Mouse (Mus musculus): ENCODE results near the gene 6430628N08Rik. TPM values are rescaled to one million over a fixed set of nuclear protein-coding genes. Genes with fewer than 3 reads are reported as not detected.

The 6430628N08Rik gene
- not detected in 2 replicates for polyA plus RNA-seq (2014; fragmentation: Nextera tagmentation; extraction: Ambion mirVana)

DNA sequence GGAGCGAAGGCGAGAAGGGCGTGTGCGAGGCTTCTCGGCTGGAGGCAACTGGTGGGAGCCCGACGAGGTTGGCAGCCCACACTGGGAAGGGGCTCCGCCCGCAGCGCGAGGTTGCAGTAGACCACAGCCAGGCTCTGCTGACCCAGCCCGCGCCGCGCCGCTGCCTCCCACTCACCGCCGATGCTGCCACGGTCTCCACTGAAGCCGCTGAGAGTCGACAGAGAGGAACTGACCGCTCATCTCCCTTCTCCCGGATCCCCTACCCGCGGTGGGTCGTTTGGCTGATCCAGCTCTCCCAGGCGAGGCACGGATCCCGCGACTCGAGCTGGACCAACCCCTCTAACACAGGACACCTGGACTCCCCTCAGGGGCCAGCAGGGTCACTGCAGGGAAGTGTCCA, at the start of gene 6430628N08Rik:
TSS of gene 6430628N08Rik (plus strand) at position 113 of the 400 bp plus-strand sequence.
- no peaks in the 10 kb centered on the region for H3K9me3 ChIP-seq (replicated peaks; ENCODE audit: control insufficient read depth, low read length)
- H3K27ac ChIP-seq (ENCODE audit: low read depth, low read length): no peak within 1 kb of the TSS
- peak within 1 kb of the TSS; percentile 17 for H3K4me3 ChIP-seq (ENCODE audit: low read depth, low read length)
- peak within 1 kb of the TSS; percentile 54 for H3K4me2 ChIP-seq (ENCODE audit: low read length)
- peak within 1 kb of the TSS; percentile 35; the same call in 1 of the 2 replicates for H3K9ac ChIP-seq (ENCODE audit: low read length)
- no peaks in the 10 kb centered on the region for H3K36me3 ChIP-seq (ENCODE audit: control insufficient read depth, insufficient read depth, low read length)
- ATAC-seq (no peak), DNase-seq (ENCODE audit: low spot score) (no peak)
- H3K27me3 ChIP-seq (replicated peaks; ENCODE audit: control insufficient read depth, insufficient read depth, low read length): peaks cover 13% of the 10 kb centered on the region
- 1% methylated on average over 30 of the region's 31 CpGs for WGBS
- H3K4me1 ChIP-seq (ENCODE audit: control insufficient read depth, insufficient read depth, low read length): peaks cover 3% of the 10 kb centered on the region; the same call in 1 of the 2 replicates

DNA sequence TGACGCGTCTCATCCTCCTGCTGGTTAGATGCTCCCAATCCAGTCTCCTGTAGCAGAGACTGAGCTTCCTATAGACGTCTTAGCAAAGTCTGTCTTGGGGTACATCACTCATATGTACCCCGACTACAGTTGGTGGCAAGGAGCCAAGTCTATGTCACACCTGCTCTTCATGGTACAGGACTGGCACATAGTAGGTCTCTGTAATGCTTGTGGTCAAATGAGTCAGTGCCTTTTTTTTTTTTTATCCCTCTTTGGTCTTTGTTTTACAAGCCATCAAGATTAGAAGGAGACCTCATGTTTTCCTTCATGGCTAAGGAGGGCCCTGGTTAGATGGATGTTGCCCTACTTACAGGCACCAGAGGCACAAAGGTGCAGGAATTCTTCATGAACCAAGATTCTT, 49.6 kb upstream of the 6430628N08Rik start:
- 95% methylated on average over 4 of the region's 4 CpGs for WGBS
- Histone ChIP-seq H3K4me3 (ENCODE audit: low read depth, low read length) (no peak overlapping the region), H3K4me2 (ENCODE audit: low read length) (no peak overlapping the region), H3K27me3 (replicated peaks; ENCODE audit: control insufficient read depth, insufficient read depth, low read length) (no peaks in the 10 kb centered on the region), H3K36me3 (ENCODE audit: control insufficient read depth, insufficient read depth, low read length) (no peaks in the 10 kb centered on the region), H3K27ac (ENCODE audit: low read depth, low read length) (no peak overlapping the region), H3K9ac (ENCODE audit: low read length) (no peak overlapping the region), H3K4me1 (ENCODE audit: control insufficient read depth, insufficient read depth, low read length) (peaks cover 6% of the 10 kb centered on the region; the same call in 1 of the 2 replicates), H3K9me3 (replicated peaks; ENCODE audit: control insufficient read depth, low read length) (no peaks in the 10 kb centered on the region)
- no peak for DNase-seq (ENCODE audit: low spot score)
- no peak for ATAC-seq

DNA sequence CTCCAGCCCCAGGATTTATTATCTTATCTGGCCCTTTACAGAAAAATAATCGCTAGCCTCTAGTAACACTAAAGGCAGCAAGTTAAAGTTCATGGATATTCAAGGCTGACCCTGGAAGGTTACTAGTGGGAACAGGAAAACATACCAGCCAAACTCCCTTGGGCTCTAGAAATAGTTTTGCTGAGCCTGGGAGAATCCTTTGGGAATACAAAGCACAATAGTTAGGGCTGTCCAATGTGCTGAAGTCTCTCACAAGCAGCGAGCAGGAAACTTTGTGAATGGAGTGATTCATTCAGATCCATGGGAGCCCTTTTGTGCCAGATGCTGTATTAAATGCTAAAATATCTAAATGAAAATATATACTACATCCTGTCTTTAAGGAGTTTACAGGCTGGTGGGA, 43.8 kb upstream of the 6430628N08Rik start:
- 56% methylated on average over 2 of the region's 2 CpGs for WGBS

DNA sequence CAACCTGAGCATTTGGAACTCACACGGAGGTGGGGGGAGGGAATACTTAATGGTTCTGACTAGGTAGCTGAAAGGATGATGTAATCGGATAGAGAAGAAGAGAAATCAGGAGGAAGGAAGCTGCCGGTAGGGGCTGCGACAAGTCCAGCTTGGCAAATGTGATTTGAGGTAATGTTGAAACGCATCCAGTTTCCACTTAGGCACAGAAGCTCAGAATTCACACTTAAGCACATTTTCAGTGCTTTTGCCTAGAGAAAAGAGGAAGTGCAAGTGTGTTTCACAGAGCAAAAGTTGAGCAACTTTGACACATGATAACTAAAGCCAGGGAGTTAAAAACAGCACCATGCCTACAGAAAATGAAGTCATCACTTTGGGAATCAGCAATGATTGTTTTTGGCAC, 43.1 kb upstream of the 6430628N08Rik start:
- no peak overlapping the region for H3K27ac ChIP-seq (ENCODE audit: low read depth, low read length)
- H3K4me1 ChIP-seq (ENCODE audit: control insufficient read depth, insufficient read depth, low read length): no peaks in the 10 kb centered on the region; the same call in 1 of the 2 replicates

More for the DNA sequence above, 43.8 kb upstream of the 6430628N08Rik start:
- Histone ChIP-seq H3K27ac (ENCODE audit: low read depth, low read length) (no peak overlapping the region), H3K27me3 (replicated peaks; ENCODE audit: control insufficient read depth, insufficient read depth, low read length) (no peaks in the 10 kb centered on the region), H3K4me2 (ENCODE audit: low read length) (no peak overlapping the region), H3K9ac (ENCODE audit: low read length) (no peak overlapping the region), H3K4me3 (ENCODE audit: low read depth, low read length) (no peak overlapping the region), H3K36me3 (ENCODE audit: control insufficient read depth, insufficient read depth, low read length) (peaks cover 13% of the 10 kb centered on the region), H3K9me3 (replicated peaks; ENCODE audit: control insufficient read depth, low read length) (no peaks in the 10 kb centered on the region), H3K4me1 (ENCODE audit: control insufficient read depth, insufficient read depth, low read length) (no peaks in the 10 kb centered on the region; the same call in 1 of the 2 replicates)
- DNase-seq (ENCODE audit: low spot score) (no peak), ATAC-seq (no peak)

DNA sequence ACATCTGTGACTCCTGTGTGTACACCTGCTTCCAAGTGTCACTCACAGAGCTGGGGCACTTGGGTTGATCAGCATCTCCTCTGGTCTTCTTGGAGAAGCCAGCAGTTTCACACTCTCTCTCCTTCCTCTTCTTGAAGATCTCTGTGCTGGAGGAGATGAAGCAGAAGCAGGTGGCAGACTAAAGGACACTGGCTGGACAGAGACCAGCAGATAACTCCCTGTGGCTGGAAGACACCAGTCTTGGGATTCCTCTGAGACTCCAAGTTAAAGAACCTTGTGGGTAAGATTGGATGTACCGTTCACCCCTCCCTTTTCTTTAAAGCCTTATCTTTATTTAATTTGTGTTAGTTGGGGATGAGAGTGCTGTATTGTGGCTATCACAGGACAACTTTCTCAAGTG, 42.4 kb upstream of the 6430628N08Rik start:
- Histone ChIP-seq H3K9ac (ENCODE audit: low read length) (no peak overlapping the region), H3K27me3 (replicated peaks; ENCODE audit: control insufficient read depth, insufficient read depth, low read length) (no peaks in the 10 kb centered on the region), H3K9me3 (replicated peaks; ENCODE audit: control insufficient read depth, low read length) (no peaks in the 10 kb centered on the region), H3K4me1 (ENCODE audit: control insufficient read depth, insufficient read depth, low read length) (no peaks in the 10 kb centered on the region; the same call in 1 of the 2 replicates), H3K36me3 (ENCODE audit: control insufficient read depth, insufficient read depth, low read length) (peaks cover 17% of the 10 kb centered on the region), H3K27ac (ENCODE audit: low read depth, low read length) (no peak overlapping the region), H3K4me2 (ENCODE audit: low read length) (no peak overlapping the region), H3K4me3 (ENCODE audit: low read depth, low read length) (no peak overlapping the region)
- 92% methylated on average over 1 of the region's 1 CpGs for WGBS
- ATAC-seq (no peak), DNase-seq (ENCODE audit: low spot score) (no peak)

More for the DNA sequence above, 43.1 kb upstream of the 6430628N08Rik start:
- no peak overlapping the region for H3K9ac ChIP-seq (ENCODE audit: low read length)
- ATAC-seq: no peak
- H3K9me3 ChIP-seq (replicated peaks; ENCODE audit: control insufficient read depth, low read length): no peaks in the 10 kb centered on the region
- 32% methylated on average over 5 of the region's 5 CpGs for WGBS
- H3K4me2 ChIP-seq (ENCODE audit: low read length): no peak overlapping the region
- peaks cover 17% of the 10 kb centered on the region for H3K36me3 ChIP-seq (ENCODE audit: control insufficient read depth, insufficient read depth, low read length)
- H3K4me3 ChIP-seq (ENCODE audit: low read depth, low read length): no peak overlapping the region
- DNase-seq (ENCODE audit: low spot score): peak; percentile 50
- no peaks in the 10 kb centered on the region for H3K27me3 ChIP-seq (replicated peaks; ENCODE audit: control insufficient read depth, insufficient read depth, low read length)

DNA sequence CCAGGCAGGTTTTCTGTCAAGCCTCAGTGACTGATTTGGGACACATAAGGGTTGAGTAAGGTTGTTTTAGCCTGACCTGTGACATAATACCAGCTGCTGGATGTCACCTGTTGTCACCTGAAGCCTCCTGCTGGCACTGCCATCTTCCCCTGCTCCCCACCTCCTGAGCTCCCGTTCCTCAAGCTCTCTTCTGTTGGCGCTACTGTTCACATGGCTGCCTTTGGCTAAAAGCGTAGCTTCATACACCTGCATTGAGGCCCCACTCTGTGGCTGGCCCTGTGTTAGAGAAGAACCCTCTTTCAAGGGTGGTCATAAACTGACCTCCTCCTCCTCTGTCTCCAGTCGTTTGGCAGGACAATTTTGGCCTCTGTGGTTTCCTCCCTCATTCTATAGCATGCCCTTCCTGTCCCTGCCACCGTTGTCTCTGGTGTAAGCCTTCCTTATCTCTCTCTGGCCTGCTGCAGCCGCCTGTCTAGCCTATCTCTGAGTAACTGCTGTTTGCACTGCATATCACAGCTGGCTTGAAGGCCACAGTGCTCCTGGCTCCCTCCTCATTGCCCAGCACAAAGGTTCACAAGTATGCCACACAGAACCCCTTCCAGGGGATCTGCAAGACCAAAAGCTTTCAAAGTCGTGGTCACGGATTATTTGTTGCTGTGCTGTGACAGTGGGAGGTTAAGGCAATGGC, 41.3 kb upstream of the 6430628N08Rik start:
- Histone ChIP-seq H3K9me3 (replicated peaks; ENCODE audit: control insufficient read depth, low read length) (no peaks in the 10 kb centered on the region), H3K4me2 (ENCODE audit: low read length) (no peak overlapping the region), H3K36me3 (ENCODE audit: control insufficient read depth, insufficient read depth, low read length) (peaks cover 17% of the 10 kb centered on the region), H3K27me3 (replicated peaks; ENCODE audit: control insufficient read depth, insufficient read depth, low read length) (no peaks in the 10 kb centered on the region), H3K4me1 (ENCODE audit: control insufficient read depth, insufficient read depth, low read length) (no peaks in the 10 kb centered on the region; the same call in 1 of the 2 replicates), H3K4me3 (ENCODE audit: low read depth, low read length) (no peak overlapping the region), H3K27ac (ENCODE audit: low read depth, low read length) (no peak overlapping the region), H3K9ac (ENCODE audit: low read length) (no peak overlapping the region)
- WGBS: 81% methylated on average over 8 of the region's 8 CpGs
- no peak for ATAC-seq
- DNase-seq (ENCODE audit: low spot score): no peak

DNA sequence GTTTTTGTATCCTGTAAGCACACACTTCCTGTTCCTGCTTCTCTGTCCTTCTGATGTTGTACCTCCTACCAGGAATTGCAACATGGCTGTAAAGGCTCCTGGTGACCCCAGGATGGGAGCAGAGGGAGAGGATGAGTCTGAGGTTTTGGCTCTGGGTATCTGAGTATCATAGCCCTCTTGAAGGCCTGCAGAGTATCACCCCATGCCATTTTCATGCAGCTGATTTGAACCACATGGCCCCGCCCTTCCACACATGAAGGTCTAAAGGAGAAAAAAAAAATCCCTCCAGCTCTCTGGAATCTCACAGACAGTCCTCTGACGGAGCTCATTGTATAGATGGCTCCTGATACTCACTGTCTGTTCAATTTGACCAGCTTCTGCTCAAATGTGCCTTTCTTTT, 40.4 kb upstream of the 6430628N08Rik start:
- no peak for DNase-seq (ENCODE audit: low spot score)
- H3K9ac ChIP-seq (ENCODE audit: low read length): no peak overlapping the region
- H3K27ac ChIP-seq (ENCODE audit: low read depth, low read length): no peak overlapping the region
- peaks cover 3% of the 10 kb centered on the region for H3K4me1 ChIP-seq (ENCODE audit: control insufficient read depth, insufficient read depth, low read length)
- 87% methylated on average over 2 of the region's 2 CpGs for WGBS
- no peak overlapping the region for H3K4me3 ChIP-seq (ENCODE audit: low read depth, low read length)
- no peak overlapping the region for H3K4me2 ChIP-seq (ENCODE audit: low read length)
- no peaks in the 10 kb centered on the region for H3K27me3 ChIP-seq (replicated peaks; ENCODE audit: control insufficient read depth, insufficient read depth, low read length)
- no peaks in the 10 kb centered on the region for H3K9me3 ChIP-seq (replicated peaks; ENCODE audit: control insufficient read depth, low read length)
- peaks cover 17% of the 10 kb centered on the region for H3K36me3 ChIP-seq (ENCODE audit: control insufficient read depth, insufficient read depth, low read length)
- ATAC-seq: no peak

DNA sequence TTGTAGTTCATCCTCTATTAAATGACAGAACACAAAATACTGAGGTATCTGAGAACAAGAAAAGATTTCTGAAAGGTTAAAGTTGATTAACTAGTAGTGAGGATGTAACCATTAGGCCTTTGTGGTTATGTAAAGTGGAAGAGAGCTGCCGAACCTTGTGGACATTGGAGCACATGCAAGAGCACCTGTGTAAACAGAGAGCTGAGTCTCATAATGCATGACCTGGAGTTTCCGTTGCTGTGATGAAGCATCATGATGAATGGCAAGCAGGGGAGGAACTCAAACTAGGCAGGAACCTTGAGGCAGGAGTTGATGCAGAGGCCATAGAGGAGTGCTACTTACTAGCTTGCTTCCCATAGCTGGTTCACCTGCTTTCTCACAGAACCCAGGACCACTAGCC, 39.8 kb upstream of the 6430628N08Rik start:
- no peak for DNase-seq (ENCODE audit: low spot score)
- Histone ChIP-seq H3K9me3 (replicated peaks; ENCODE audit: control insufficient read depth, low read length) (no peaks in the 10 kb centered on the region), H3K4me1 (ENCODE audit: control insufficient read depth, insufficient read depth, low read length) (peaks cover 8% of the 10 kb centered on the region), H3K27me3 (replicated peaks; ENCODE audit: control insufficient read depth, insufficient read depth, low read length) (no peaks in the 10 kb centered on the region), H3K36me3 (ENCODE audit: control insufficient read depth, insufficient read depth, low read length) (peaks cover 17% of the 10 kb centered on the region), H3K9ac (ENCODE audit: low read length) (no peak overlapping the region), H3K4me3 (ENCODE audit: low read depth, low read length) (no peak overlapping the region), H3K4me2 (ENCODE audit: low read length) (no peak overlapping the region), H3K27ac (ENCODE audit: low read depth, low read length) (no peak overlapping the region)
- ATAC-seq: no peak
- 64% methylated on average over 2 of the region's 2 CpGs for WGBS

DNA sequence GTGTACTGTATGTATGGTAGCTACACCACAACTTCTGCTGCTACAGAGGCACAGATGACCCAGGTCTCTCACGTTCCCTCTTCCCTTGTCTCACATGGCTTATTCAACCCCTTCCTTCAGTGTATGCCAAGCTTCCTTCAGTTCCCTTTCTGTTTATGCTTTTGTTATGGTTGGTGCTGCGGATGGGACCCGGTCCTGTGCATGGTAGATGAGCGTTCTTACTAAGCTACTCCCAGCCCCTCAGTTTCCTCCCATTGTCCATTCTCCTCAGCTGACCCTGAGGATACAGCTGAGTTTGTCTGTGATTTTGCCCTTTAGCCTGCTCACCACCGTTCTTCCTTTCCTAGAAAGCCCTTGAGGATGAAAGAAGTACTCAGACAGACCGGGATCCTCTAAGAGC, 38.9 kb upstream of the 6430628N08Rik start:
- Histone ChIP-seq H3K4me2 (ENCODE audit: low read length) (no peak overlapping the region), H3K9me3 (replicated peaks; ENCODE audit: control insufficient read depth, low read length) (no peaks in the 10 kb centered on the region), H3K4me3 (ENCODE audit: low read depth, low read length) (no peak overlapping the region), H3K4me1 (ENCODE audit: control insufficient read depth, insufficient read depth, low read length) (peaks cover 10% of the 10 kb centered on the region), H3K27me3 (replicated peaks; ENCODE audit: control insufficient read depth, insufficient read depth, low read length) (no peaks in the 10 kb centered on the region), H3K27ac (ENCODE audit: low read depth, low read length) (no peak overlapping the region), H3K36me3 (ENCODE audit: control insufficient read depth, insufficient read depth, low read length) (peaks cover 17% of the 10 kb centered on the region), H3K9ac (ENCODE audit: low read length) (no peak overlapping the region)
- WGBS: 86% methylated on average over 6 of the region's 6 CpGs
- no peak for ATAC-seq
- no peak for DNase-seq (ENCODE audit: low spot score)

All from forebrain, embryonic 14.5 days (tissue).